Mouse (Mus musculus): Measurements from ENCODE around the gene Brinp1. TPM values are rescaled to one million over a fixed set of nuclear protein-coding genes. Genes with fewer than 3 reads are reported as not detected.

The Brinp1 gene
- 0.02 and 0.05 TPM in 2 replicates for polyA plus RNA-seq (2012; rRNA removed)

DNA sequence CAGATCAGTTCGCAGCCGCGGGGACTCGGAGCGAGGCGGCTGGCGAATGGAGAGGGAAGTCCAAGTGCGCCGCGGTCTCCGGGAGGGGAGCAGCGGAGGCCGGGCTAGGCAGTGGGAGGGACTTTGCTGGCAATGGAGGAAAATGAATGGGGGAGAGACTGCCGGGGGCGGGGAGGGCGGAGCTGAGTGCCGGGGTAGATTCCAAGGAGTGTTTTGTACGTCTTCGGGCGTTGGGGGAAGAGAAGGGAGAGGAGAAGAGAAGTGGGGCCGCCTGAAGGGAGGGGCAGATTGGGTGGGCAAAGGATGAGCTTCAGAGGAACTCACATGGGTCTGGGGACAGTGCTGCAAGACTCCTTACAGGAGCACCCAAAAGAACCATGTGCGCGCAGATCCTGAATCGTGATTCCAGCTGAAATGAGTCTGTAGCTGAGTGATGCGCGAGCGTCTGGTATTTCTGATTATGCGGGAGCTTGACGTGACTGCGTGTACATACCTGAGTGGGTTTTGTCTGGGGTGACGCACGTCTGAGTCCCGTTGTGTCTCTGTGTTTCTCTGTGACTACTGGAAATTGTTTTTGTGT, at the start of gene Brinp1:
TSS of gene Brinp1 (minus strand) at position 76 of the 580 bp plus-strand sequence.
- WGBS = 8% methylated on average over 33 of the region's 33 CpGs
- no peak for DNase-seq (ENCODE audit: low read depth in 1 of 2, low spot score in 2 of 2)
- TF ChIP-seq CTCF (IDR thresholded peaks at IDR 0.05; ENCODE audit: extremely low read depth, insufficient read depth, insufficient read length, insufficient replicate concordance) (no peak), POLR2A (IDR thresholded peaks at IDR 0.05; ENCODE audit: low read depth, low read length) (no peak)
- Histone ChIP-seq H3K27me3 (ENCODE audit: control insufficient read depth, insufficient read depth, low read length) (no peaks in the 10 kb centered on the region), H3K4me1 (ENCODE audit: control insufficient read depth, insufficient read depth, insufficient read length) (no peaks in the 10 kb centered on the region), H3K27ac (ENCODE audit: insufficient read depth, low read length) (no peak within 1 kb of the TSS), H3K36me3 (ENCODE audit: control insufficient read depth, insufficient read depth, low read length) (no peaks in the 10 kb centered on the region), H3K4me3 (ENCODE audit: extremely low read depth, insufficient read depth, insufficient read length) (no peak within 1 kb of the TSS)

- TF ChIP-seq CTCF (IDR thresholded peaks at IDR 0.05; ENCODE audit: extremely low read depth, insufficient read depth, insufficient read length, insufficient replicate concordance) = no peak
- no peak for TF ChIP-seq POLR2A (IDR thresholded peaks at IDR 0.05; ENCODE audit: low read depth, low read length)
- DNase-seq (ENCODE audit: low read depth in 1 of 2, low spot score in 2 of 2) = no peak
Measured at GRCm38 (mm10) chr4:68957265-68957664, 3.1 kb upstream of the Brinp1 start.

GRCm38 (mm10) chr4:68955621-68956020, 1.4 kb upstream of the Brinp1 start:
- Histone ChIP-seq H3K27ac (ENCODE audit: insufficient read depth, low read length) (no peak overlapping the region), H3K4me1 (ENCODE audit: control insufficient read depth, insufficient read depth, insufficient read length) (no peaks in the 10 kb centered on the region), H3K4me3 (ENCODE audit: extremely low read depth, insufficient read depth, insufficient read length) (no peak overlapping the region), H3K27me3 (ENCODE audit: control insufficient read depth, insufficient read depth, low read length) (no peaks in the 10 kb centered on the region), H3K36me3 (ENCODE audit: control insufficient read depth, insufficient read depth, low read length) (no peaks in the 10 kb centered on the region)
- DNase-seq (ENCODE audit: low read depth in 1 of 2, low spot score in 2 of 2) = no peak
- TF ChIP-seq CTCF (IDR thresholded peaks at IDR 0.05; ENCODE audit: extremely low read depth, insufficient read depth, insufficient read length, insufficient replicate concordance) (no peak), POLR2A (IDR thresholded peaks at IDR 0.05; ENCODE audit: low read depth, low read length) (no peak)
- 13% methylated on average over 4 of the region's 4 CpGs for WGBS

More at GRCm38 (mm10) chr4:68957265-68957664, 3.1 kb upstream of the Brinp1 start:
- WGBS = 60% methylated on average over 2 of the region's 2 CpGs
- Histone ChIP-seq H3K36me3 (ENCODE audit: control insufficient read depth, insufficient read depth, low read length) (no peaks in the 10 kb centered on the region), H3K4me3 (ENCODE audit: extremely low read depth, insufficient read depth, insufficient read length) (no peak overlapping the region), H3K27ac (ENCODE audit: insufficient read depth, low read length) (no peak overlapping the region), H3K27me3 (ENCODE audit: control insufficient read depth, insufficient read depth, low read length) (no peaks in the 10 kb centered on the region), H3K4me1 (ENCODE audit: control insufficient read depth, insufficient read depth, insufficient read length) (no peaks in the 10 kb centered on the region)

GRCm38 (mm10) chr4:68953667-68954321, 403 bp downstream of the Brinp1 start:
- H3K36me3 ChIP-seq (ENCODE audit: control insufficient read depth, insufficient read depth, low read length) = no peaks in the 10 kb centered on the region

DNA sequence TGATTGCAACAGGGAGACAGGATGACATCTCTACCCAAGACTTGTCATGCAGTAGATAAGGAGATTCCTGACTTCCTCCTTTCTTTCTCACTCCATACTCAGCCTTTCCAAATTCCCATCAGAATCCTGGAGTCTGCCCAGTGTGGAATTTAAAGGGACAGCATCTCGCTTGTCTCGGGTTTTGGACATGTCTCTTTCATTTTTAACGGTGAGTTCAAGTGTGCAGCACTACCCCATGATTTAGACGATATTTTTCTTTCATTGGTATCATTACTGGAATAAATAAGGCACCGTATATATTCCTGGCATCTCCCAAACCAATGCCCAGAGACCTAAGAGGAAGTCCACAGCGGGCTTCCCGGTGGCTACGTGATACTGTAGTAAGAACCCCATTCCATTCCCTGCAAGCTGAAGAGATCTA, 1.1 kb downstream of the Brinp1 start:
- DNase-seq (ENCODE audit: low read depth in 1 of 2, low spot score in 2 of 2) = no peak
- no peaks in the 10 kb centered on the region for H3K36me3 ChIP-seq (ENCODE audit: control insufficient read depth, insufficient read depth, low read length)
- 29% methylated on average over 8 of the region's 8 CpGs for WGBS
- H3K4me1 ChIP-seq (ENCODE audit: control insufficient read depth, insufficient read depth, insufficient read length) = no peaks in the 10 kb centered on the region
- no peaks in the 10 kb centered on the region for H3K27me3 ChIP-seq (ENCODE audit: control insufficient read depth, insufficient read depth, low read length)
- TF ChIP-seq POLR2A (IDR thresholded peaks at IDR 0.05; ENCODE audit: low read depth, low read length) (no peak), CTCF (IDR thresholded peaks at IDR 0.05; ENCODE audit: extremely low read depth, insufficient read depth, insufficient read length, insufficient replicate concordance) (no peak)
- no peak overlapping the region for H3K4me3 ChIP-seq (ENCODE audit: extremely low read depth, insufficient read depth, insufficient read length)
- no peak overlapping the region for H3K27ac ChIP-seq (ENCODE audit: insufficient read depth, low read length)

More at GRCm38 (mm10) chr4:68953667-68954321, 403 bp downstream of the Brinp1 start:
- WGBS = 7% methylated on average over 39 of the region's 40 CpGs
- Histone ChIP-seq H3K27ac (ENCODE audit: insufficient read depth, low read length) (no peak overlapping the region), H3K27me3 (ENCODE audit: control insufficient read depth, insufficient read depth, low read length) (no peaks in the 10 kb centered on the region), H3K4me1 (ENCODE audit: control insufficient read depth, insufficient read depth, insufficient read length) (no peaks in the 10 kb centered on the region), H3K4me3 (ENCODE audit: extremely low read depth, insufficient read depth, insufficient read length) (no peak overlapping the region)
- DNase-seq (ENCODE audit: low read depth in 1 of 2, low spot score in 2 of 2) = no peak
- no peak for TF ChIP-seq POLR2A (IDR thresholded peaks at IDR 0.05; ENCODE audit: low read depth, low read length)

DNA sequence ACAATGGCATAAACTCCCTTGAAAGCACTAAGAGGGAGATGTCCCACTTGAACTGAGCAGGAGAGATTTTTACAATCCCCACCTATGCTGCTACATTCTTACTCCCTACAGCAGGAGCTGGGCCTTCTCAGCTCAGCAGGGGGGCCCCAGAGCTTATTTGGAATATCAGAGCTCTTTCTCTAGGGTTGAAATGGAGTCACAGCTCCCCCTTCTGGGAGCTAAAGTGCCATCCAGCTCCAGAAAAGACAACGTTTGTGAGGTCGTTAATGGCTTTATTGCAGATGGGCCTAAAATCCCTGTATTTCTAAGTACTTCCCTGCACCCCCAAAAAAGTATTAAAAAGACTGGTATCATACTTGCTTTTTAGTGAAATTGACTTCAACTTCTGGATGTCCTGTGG, 3.6 kb downstream of the Brinp1 start:
- no peak overlapping the region for H3K4me3 ChIP-seq (ENCODE audit: extremely low read depth, insufficient read depth, insufficient read length)
- no peaks in the 10 kb centered on the region for H3K36me3 ChIP-seq (ENCODE audit: control insufficient read depth, insufficient read depth, low read length)
- TF ChIP-seq POLR2A (IDR thresholded peaks at IDR 0.05; ENCODE audit: low read depth, low read length) (no peak), CTCF (IDR thresholded peaks at IDR 0.05; ENCODE audit: extremely low read depth, insufficient read depth, insufficient read length, insufficient replicate concordance) (no peak)
- no peak overlapping the region for H3K27ac ChIP-seq (ENCODE audit: insufficient read depth, low read length)
- no peaks in the 10 kb centered on the region for H3K27me3 ChIP-seq (ENCODE audit: control insufficient read depth, insufficient read depth, low read length)
- DNase-seq (ENCODE audit: low read depth in 1 of 2, low spot score in 2 of 2) = no peak
- 7% methylated on average over 2 of the region's 2 CpGs for WGBS
- no peaks in the 10 kb centered on the region for H3K4me1 ChIP-seq (ENCODE audit: control insufficient read depth, insufficient read depth, insufficient read length)

- DNase-seq (ENCODE audit: low read depth in 1 of 2, low spot score in 2 of 2) = no peak
- H3K27ac ChIP-seq (ENCODE audit: insufficient read depth, low read length) = no peak overlapping the region
- H3K4me1 ChIP-seq (ENCODE audit: control insufficient read depth, insufficient read depth, insufficient read length) = no peaks in the 10 kb centered on the region
- H3K4me3 ChIP-seq (ENCODE audit: extremely low read depth, insufficient read depth, insufficient read length) = no peak overlapping the region
- WGBS = 75% methylated on average over 2 of the region's 2 CpGs
- no peaks in the 10 kb centered on the region for H3K36me3 ChIP-seq (ENCODE audit: control insufficient read depth, insufficient read depth, low read length)
- no peak for TF ChIP-seq POLR2A (IDR thresholded peaks at IDR 0.05; ENCODE audit: low read depth, low read length)
- no peak for TF ChIP-seq CTCF (IDR thresholded peaks at IDR 0.05; ENCODE audit: extremely low read depth, insufficient read depth, insufficient read length, insufficient replicate concordance)
- H3K27me3 ChIP-seq (ENCODE audit: control insufficient read depth, insufficient read depth, low read length) = no peaks in the 10 kb centered on the region
Measured at GRCm38 (mm10) chr4:68942938-68943337, 11.3 kb downstream of the Brinp1 start.

Data from spleen, adult 2 months (tissue).